Mouse (Mus musculus) liver, embryonic 12.5 days (tissue): ENCODE data around the gene Theg. TPM values are rescaled to one million over a fixed set of nuclear protein-coding genes. Genes with fewer than 3 reads are reported as not detected.

Source experiments
- ATAC-seq: fragments of 200-750 bp; cut with Nextera tagmentation; 2 replicates; pipeline ENCODE4 v1.8.0; 2017; ENCODE audit warnings: moderate number of reproducible peaks, mild to moderate bottlenecking, moderate library complexity
- H3K27ac ChIP-seq: fragments of 300-500 bp; sonication (generic); 2 replicates; pipeline ENCODE4 v1.5.1; 2016; ENCODE audit warnings: mild to moderate bottlenecking
- H3K27me3 ChIP-seq: fragments of 300-500 bp; sonication (generic); replicated peaks from 2 replicates; pipeline ENCODE4 v1.6.1; 2016; ENCODE audit warnings: mild to moderate bottlenecking, moderate library complexity
- H3K36me3 ChIP-seq: fragments of 300-500 bp; sonication (generic); 2 replicates; pipeline ENCODE4 v1.6.1; 2016; ENCODE audit warnings: mild to moderate bottlenecking, moderate library complexity
- H3K4me1 ChIP-seq: fragments of 300-500 bp; sonication (generic); 2 replicates; pipeline ENCODE4 v1.6.1; 2016
- H3K4me2 ChIP-seq: fragments of 300-500 bp; sonication (generic); 2 replicates; pipeline ENCODE4 v1.6.1; 2016; ENCODE audit warnings: mild to moderate bottlenecking, moderate library complexity
- H3K4me3 ChIP-seq: fragments of 300-500 bp; sonication (generic); 2 replicates; pipeline ENCODE4 v1.5.1; 2016; ENCODE audit warnings: mild to moderate bottlenecking, moderate library complexity
- H3K9ac ChIP-seq: fragments of 300-500 bp; sonication (generic); 2 replicates; pipeline ENCODE4 v1.6.1; 2016; ENCODE audit warnings: mild to moderate bottlenecking, moderate library complexity
- H3K9me3 ChIP-seq: fragments of 300-500 bp; sonication (generic); replicated peaks from 2 replicates; pipeline ENCODE4 v1.6.1; 2016; ENCODE audit warnings: mild to moderate bottlenecking, moderate library complexity
- WGBS: fragments of 180-500 bp; shearing (Covaris S2); methylation state at CpG from one replicate; pipeline ENCODE4 v1.1.7; 2016; ENCODE audit not compliant: insufficient replicate concordance; 5-methylcytosine and 5-hydroxymethylcytosine counted together
- polyA plus RNA-seq: library from polyadenylated mRNA; unstranded; fragments of >200 nt; fragmentation: Nextera tagmentation; extraction: Ambion mirVana; gene quantifications from 2 replicates; pipeline ENCODE4 v1.2.1, GENCODE M21; 2016

The Theg gene
- polyA plus RNA-seq, 1 experiment from 2014 or later = not detected

GRCm38 (mm10) chr10:79575754-79576153 is 11.4 kb downstream of the Theg start:
- H3K9ac ChIP-seq = no peak overlapping the region
- no peaks in the 10 kb centered on the region for H3K36me3 ChIP-seq
- peaks cover 18% of the 10 kb centered on the region for H3K27me3 ChIP-seq
- H3K9me3 ChIP-seq = no peaks in the 10 kb centered on the region
- no peak overlapping the region for H3K27ac ChIP-seq
- ATAC-seq = no peak
- WGBS = 63% methylated on average over 6 of the region's 6 CpGs
- no peak overlapping the region for H3K4me3 ChIP-seq
- no peak overlapping the region for H3K4me2 ChIP-seq
- no peaks in the 10 kb centered on the region for H3K4me1 ChIP-seq

GRCm38 (mm10) chr10:79574796-79575195 is 12.3 kb downstream of the Theg start:
- Histone ChIP-seq H3K4me1 (no peaks in the 10 kb centered on the region), H3K4me3 (no peak overlapping the region), H3K9ac (no peak overlapping the region), H3K9me3 (no peaks in the 10 kb centered on the region), H3K27ac (no peak overlapping the region), H3K27me3 (peaks cover 16% of the 10 kb centered on the region), H3K36me3 (no peaks in the 10 kb centered on the region), H3K4me2 (no peak overlapping the region)
- WGBS = 68% methylated on average over 6 of the region's 6 CpGs
- ATAC-seq = no peak

- H3K4me1 ChIP-seq = no peaks in the 10 kb centered on the region
- no peak overlapping the region for H3K4me3 ChIP-seq
- H3K36me3 ChIP-seq = no peaks in the 10 kb centered on the region
- H3K4me2 ChIP-seq = no peak overlapping the region
- no peak for ATAC-seq
- 60% methylated on average over 8 of the region's 8 CpGs for WGBS
- H3K9me3 ChIP-seq = no peaks in the 10 kb centered on the region
- no peak overlapping the region for H3K27ac ChIP-seq
- H3K27me3 ChIP-seq = peaks cover 11% of the 10 kb centered on the region; the same call in 1 of the 2 replicates
- H3K9ac ChIP-seq = no peak overlapping the region
These were observed 12.8 kb downstream of the Theg start for GRCm38 (mm10) chr10:79574350-79574749.

- ATAC-seq = no peak
- H3K36me3 ChIP-seq = no peaks in the 10 kb centered on the region
- WGBS = 71% methylated on average over 6 of the region's 6 CpGs
- no peak overlapping the region for H3K4me3 ChIP-seq
- no peak overlapping the region for H3K27ac ChIP-seq
- no peaks in the 10 kb centered on the region for H3K4me1 ChIP-seq
- no peaks in the 10 kb centered on the region for H3K9me3 ChIP-seq
- H3K9ac ChIP-seq = no peak overlapping the region
- no peak overlapping the region for H3K4me2 ChIP-seq
- H3K27me3 ChIP-seq = 0 out of 2 replicates have a peak, but pooled peaks cover 6% of the 10 kb centered on the region
These were observed 13.5 kb downstream of the Theg start for GRCm38 (mm10) chr10:79573611-79574010.

- no peak overlapping the region for H3K4me2 ChIP-seq
- no peaks in the 10 kb centered on the region for H3K9me3 ChIP-seq
- 70% methylated on average over 2 of the region's 2 CpGs for WGBS
- H3K27me3 ChIP-seq = no peaks in the 10 kb centered on the region
- no peak overlapping the region for H3K9ac ChIP-seq
- no peak overlapping the region for H3K27ac ChIP-seq
- H3K36me3 ChIP-seq = no peaks in the 10 kb centered on the region
- no peak for ATAC-seq
- H3K4me1 ChIP-seq = no peaks in the 10 kb centered on the region
- H3K4me3 ChIP-seq = no peak overlapping the region
These were observed 15.8 kb downstream of the Theg start for GRCm38 (mm10) chr10:79571314-79571713.

- WGBS = 68% methylated on average over 5 of the region's 5 CpGs
These were observed 17.2 kb downstream of the Theg start for GRCm38 (mm10) chr10:79569921-79570320.

GRCm38 (mm10) chr10:79559716-79560115 is 27.4 kb downstream of the Theg start:
- Histone ChIP-seq H3K4me2 (no peak overlapping the region), H3K27ac (no peak overlapping the region), H3K27me3 (peaks cover 13% of the 10 kb centered on the region), H3K9me3 (no peaks in the 10 kb centered on the region), H3K4me3 (no peak overlapping the region), H3K4me1 (peaks cover 6% of the 10 kb centered on the region; the same call in 1 of the 2 replicates), H3K36me3 (no peaks in the 10 kb centered on the region), H3K9ac (no peak overlapping the region)
- no peak for ATAC-seq
- WGBS = 75% methylated on average over 2 of the region's 2 CpGs

More at GRCm38 (mm10) chr10:79569921-79570320, 17.2 kb downstream of the Theg start:
- ATAC-seq = no peak
- Histone ChIP-seq H3K36me3 (no peaks in the 10 kb centered on the region), H3K4me2 (no peak overlapping the region), H3K9ac (no peak overlapping the region), H3K4me3 (no peak overlapping the region), H3K4me1 (no peaks in the 10 kb centered on the region), H3K27ac (no peak overlapping the region), H3K9me3 (no peaks in the 10 kb centered on the region), H3K27me3 (no peaks in the 10 kb centered on the region)

- Histone ChIP-seq H3K9ac (no peak overlapping the region), H3K4me3 (no peak overlapping the region), H3K4me1 (peaks cover 26% of the 10 kb centered on the region), H3K4me2 (no peak overlapping the region), H3K36me3 (no peaks in the 10 kb centered on the region), H3K27ac (no peak overlapping the region), H3K9me3 (no peaks in the 10 kb centered on the region), H3K27me3 (peaks cover 13% of the 10 kb centered on the region)
- 81% methylated on average over 5 of the region's 5 CpGs for WGBS
- no peak for ATAC-seq
These were observed 29.6 kb downstream of the Theg start for GRCm38 (mm10) chr10:79557496-79557895.

- Histone ChIP-seq H3K9me3 (no peaks in the 10 kb centered on the region), H3K4me1 (peaks cover 31% of the 10 kb centered on the region), H3K9ac (no peak overlapping the region), H3K36me3 (no peaks in the 10 kb centered on the region), H3K27ac (no peak overlapping the region), H3K4me3 (no peak overlapping the region), H3K4me2 (no peak overlapping the region), H3K27me3 (peaks cover 13% of the 10 kb centered on the region)
- ATAC-seq = no peak
- 64% methylated on average over 5 of the region's 5 CpGs for WGBS
These were observed 30.2 kb downstream of the Theg start for GRCm38 (mm10) chr10:79556951-79557350.

GRCm38 (mm10) chr10:79555238-79555724 is 31.9 kb downstream of the Theg start:
- peak overlapping the region; percentile 80; the same call in 1 of the 2 replicates for H3K9ac ChIP-seq
- WGBS = 27% methylated on average over 7 of the region's 7 CpGs

GRCm38 (mm10) chr10:79554330-79555237 is 32.5 kb downstream of the Theg start, which contains the start of gene Mier2:
Gene Mier2, minus strand, starts transcription at chr10:79555199.
- H3K9me3 ChIP-seq = no peaks in the 10 kb centered on the region
- under 1% methylated on average over 101 of the region's 108 CpGs for WGBS
- peak within 1 kb of the TSS; percentile 79 for H3K4me3 ChIP-seq
- peaks cover 12% of the 10 kb centered on the region for H3K36me3 ChIP-seq
- H3K27ac ChIP-seq = peak within 1 kb of the TSS; percentile 60
- peaks cover 33% of the 10 kb centered on the region for H3K4me1 ChIP-seq
- H3K27me3 ChIP-seq = peaks cover 13% of the 10 kb centered on the region
- peak within 1 kb of the TSS; percentile 89 for H3K4me2 ChIP-seq
- ATAC-seq = peak; percentile 75
- peak within 1 kb of the TSS; percentile 80 for H3K9ac ChIP-seq

More at GRCm38 (mm10) chr10:79555238-79555724, 31.9 kb downstream of the Theg start:
- Histone ChIP-seq H3K4me1 (peaks cover 33% of the 10 kb centered on the region), H3K4me3 (peak overlapping the region; percentile 79), H3K27ac (no peak overlapping the region), H3K4me2 (peak overlapping the region; percentile 89), H3K27me3 (peaks cover 13% of the 10 kb centered on the region), H3K36me3 (peaks cover 5% of the 10 kb centered on the region), H3K9me3 (no peaks in the 10 kb centered on the region)
- peak; percentile 24; the same call in 1 of the 2 replicates for ATAC-seq

GRCm38 (mm10) chr10:79553691-79554090 is 33.4 kb downstream of the Theg start:
- ATAC-seq = no peak
- WGBS = 35% methylated on average over 10 of the region's 10 CpGs

More at GRCm38 (mm10) chr10:79553691-79554090, 33.4 kb downstream of the Theg start:
- peaks cover 13% of the 10 kb centered on the region for H3K27me3 ChIP-seq
- H3K27ac ChIP-seq = no peak overlapping the region
- H3K9me3 ChIP-seq = no peaks in the 10 kb centered on the region
- peaks cover 33% of the 10 kb centered on the region for H3K4me1 ChIP-seq
- peaks cover 21% of the 10 kb centered on the region for H3K36me3 ChIP-seq
- peak overlapping the region; percentile 89 for H3K4me2 ChIP-seq
- H3K9ac ChIP-seq = peak overlapping the region; percentile 80
- peak overlapping the region; percentile 79 for H3K4me3 ChIP-seq
